Mouse (Mus musculus): ENCODE results near the gene Pacsin3. TPM values are rescaled to one million over a fixed set of nuclear protein-coding genes. Genes with fewer than 3 reads are reported as not detected.

Gene Pacsin3
- polyA plus RNA-seq, 1 experiment = 11.7 TPM

DNA sequence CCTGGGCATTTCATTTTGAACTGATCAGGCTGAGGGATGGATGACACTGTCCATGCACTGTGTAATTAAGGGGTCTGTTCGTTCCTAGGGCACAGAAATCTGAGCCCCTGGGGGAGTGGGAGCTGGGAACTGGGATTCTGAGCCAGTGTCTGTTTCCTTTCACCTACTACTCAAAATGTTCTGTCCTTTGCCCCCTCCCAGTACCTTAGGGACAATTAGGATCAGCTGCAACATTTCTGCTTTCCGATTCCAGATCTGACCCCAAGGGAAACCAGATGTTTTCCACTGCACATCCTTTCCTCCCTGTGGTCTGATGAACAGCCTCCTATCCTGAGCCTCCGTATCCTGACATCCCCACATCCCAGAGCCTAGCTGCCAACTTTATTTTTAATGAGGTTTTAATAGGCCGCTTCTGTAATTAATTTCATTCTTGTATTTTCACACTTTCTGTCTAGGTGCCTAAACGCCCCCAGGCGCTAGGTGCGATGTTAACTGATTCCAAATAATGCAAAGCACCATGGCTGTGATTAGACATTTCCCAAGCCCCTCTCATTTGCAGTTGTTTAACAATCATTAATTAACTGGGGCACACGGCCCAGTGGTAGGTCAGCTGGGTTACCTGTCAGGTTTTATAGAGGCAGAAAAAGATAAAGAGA lies 901 bp upstream of the Pacsin3 start:
- peak overlapping the region; percentile 89; the same call in 1 of the 2 replicates for H3K4me3 ChIP-seq (ENCODE audit: insufficient read depth, low read depth, low read length)
- no peaks in the 10 kb centered on the region for H3K4me1 ChIP-seq (ENCODE audit: control insufficient read depth, insufficient read depth, insufficient read length, low read length)
- H3K27ac ChIP-seq (replicated peaks; ENCODE audit: low read depth, low read length) = peak overlapping the region; percentile 58; the same call in 1 of the 2 replicates

DNA sequence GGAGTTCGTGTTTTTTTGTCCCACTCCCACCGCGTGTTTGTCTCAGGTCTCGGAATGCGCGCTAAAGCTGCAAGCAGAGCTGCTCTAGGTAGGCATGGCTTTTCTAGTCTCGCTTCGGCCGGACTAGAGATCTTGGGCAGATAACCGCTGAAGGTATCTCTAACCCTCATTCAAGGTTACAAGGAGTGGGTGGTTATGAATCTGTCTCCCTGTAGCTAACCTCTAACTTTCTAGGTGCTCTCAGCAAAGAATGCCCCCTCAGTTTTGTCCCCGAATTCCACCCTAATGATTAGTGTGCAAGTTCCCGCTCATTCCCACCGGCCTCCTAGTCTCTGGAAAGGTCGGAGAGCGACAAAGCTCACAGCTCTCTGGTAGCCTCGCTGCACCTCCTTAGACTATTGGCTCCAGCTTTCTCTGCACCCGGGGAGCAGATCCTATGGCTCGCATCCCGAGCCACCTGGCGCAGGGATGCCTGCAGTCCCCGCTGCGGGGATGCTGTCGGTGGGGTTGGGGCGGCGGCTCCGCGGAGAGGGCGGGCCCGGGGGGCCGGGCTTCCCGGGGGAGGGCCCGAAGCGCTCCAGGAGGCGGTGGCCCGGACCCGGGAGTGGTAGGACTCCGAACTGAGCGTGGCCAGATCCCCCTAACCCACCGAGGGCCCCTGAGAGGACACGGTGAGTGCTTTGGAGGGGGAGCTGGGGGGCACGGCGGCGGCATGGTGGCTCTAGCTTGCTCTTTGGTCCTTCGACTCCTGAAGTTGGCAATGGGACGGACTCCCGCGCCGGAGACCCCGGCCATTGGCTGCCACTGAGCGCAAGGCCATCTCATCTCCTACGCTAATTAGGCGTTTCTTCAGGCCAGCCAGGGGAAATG lies 737 bp downstream of the Pacsin3 start:
- peak overlapping the region; percentile 89 for H3K4me3 ChIP-seq (ENCODE audit: insufficient read depth, low read depth, low read length)
- no peak overlapping the region for H3K27ac ChIP-seq (replicated peaks; ENCODE audit: low read depth, low read length)
- no peaks in the 10 kb centered on the region for H3K4me1 ChIP-seq (ENCODE audit: control insufficient read depth, insufficient read depth, insufficient read length, low read length)

DNA sequence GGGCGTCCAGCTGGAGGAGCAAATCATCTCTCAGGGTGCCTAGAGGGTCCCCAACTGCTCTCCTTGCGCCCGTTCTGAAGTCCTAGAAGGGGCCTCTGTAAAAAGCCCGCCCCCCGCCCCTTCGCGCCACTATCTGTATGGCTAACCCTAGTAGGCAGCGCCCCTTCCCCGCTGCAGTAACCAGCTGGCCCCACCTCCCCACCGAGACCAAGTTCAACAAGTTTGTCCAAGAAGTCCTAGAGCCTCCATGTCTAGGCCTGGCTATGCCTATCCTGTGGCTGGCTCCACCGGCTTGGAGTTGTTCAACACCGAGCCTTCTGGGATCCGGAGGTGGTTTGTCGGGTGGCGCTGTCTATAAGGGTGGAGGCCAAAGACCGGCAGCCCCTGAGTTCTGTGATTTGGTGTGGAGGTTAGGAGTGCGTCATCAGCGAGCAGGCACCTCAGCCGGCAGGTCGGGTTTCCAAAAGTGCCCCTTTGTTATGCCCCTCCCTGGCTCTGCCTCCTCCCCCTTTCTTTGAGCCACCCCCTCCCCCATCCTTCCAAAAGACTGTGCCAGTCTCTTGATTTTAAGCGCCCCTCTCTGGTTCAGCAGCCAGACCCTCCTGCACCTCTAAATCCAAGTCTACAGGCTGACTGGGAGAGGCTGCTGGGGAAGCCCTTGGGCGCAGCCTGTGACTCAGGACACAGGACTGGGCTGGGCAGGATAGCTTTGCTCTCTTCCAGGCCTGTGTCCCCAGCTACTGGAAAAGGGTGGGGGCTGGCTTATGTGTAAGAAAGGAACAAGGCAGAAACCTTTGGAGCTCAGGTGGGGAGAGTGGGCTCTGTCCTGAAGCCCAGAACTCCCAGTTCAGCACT lies 1.6 kb downstream of the Pacsin3 start:
- Histone ChIP-seq H3K27ac (replicated peaks; ENCODE audit: low read depth, low read length) (no peak overlapping the region), H3K4me1 (ENCODE audit: control insufficient read depth, insufficient read depth, insufficient read length, low read length) (no peaks in the 10 kb centered on the region), H3K4me3 (ENCODE audit: insufficient read depth, low read depth, low read length) (peak overlapping the region; percentile 89)

DNA sequence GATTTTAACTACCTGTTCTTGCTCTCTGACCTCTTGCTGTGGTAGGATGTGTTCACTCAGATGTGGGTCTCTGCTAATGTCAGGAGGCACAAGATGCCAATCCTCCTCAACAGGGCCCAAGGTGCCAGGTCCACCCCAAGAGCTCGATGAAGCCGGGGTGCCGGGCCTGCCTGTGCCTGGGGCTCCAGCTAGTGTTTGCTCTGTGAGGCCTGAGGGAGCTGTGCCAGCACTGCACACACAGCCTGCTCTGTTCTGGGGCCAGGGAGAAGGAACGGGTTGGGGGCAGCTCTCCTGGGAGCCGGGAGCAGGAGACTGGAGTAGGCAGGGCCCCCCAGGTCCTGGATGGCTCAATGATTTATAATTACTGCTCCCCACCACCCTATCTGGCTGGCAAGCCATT lies 2.3 kb downstream of the Pacsin3 start:
- Histone ChIP-seq H3K27ac (replicated peaks; ENCODE audit: low read depth, low read length) (no peak overlapping the region), H3K4me1 (ENCODE audit: control insufficient read depth, insufficient read depth, insufficient read length, low read length) (no peaks in the 10 kb centered on the region), H3K4me3 (ENCODE audit: insufficient read depth, low read depth, low read length) (peak overlapping the region; percentile 89)

DNA sequence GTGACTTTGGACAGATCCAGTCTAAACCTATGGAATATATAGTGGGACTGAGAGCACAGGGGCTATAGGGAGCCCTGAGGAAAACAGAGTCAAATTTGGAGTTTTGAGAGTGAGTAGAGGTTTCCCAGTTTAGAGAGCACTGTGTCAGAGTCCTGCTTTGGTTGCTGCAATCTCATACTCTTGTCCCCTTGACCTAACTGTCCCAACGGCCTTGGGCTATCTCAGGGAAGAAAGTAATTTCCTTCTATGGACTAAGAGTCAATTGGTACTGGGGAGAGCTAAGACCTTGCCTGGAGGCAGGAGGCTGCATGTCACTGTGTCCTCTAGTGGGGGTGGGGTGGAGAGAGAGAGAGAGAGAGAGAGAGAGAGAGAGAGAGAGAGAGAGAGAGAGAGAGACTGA lies 3.1 kb downstream of the Pacsin3 start:
- no peak overlapping the region for H3K27ac ChIP-seq (replicated peaks; ENCODE audit: low read depth, low read length)
- no peak overlapping the region for H3K4me3 ChIP-seq (ENCODE audit: insufficient read depth, low read depth, low read length)

DNA sequence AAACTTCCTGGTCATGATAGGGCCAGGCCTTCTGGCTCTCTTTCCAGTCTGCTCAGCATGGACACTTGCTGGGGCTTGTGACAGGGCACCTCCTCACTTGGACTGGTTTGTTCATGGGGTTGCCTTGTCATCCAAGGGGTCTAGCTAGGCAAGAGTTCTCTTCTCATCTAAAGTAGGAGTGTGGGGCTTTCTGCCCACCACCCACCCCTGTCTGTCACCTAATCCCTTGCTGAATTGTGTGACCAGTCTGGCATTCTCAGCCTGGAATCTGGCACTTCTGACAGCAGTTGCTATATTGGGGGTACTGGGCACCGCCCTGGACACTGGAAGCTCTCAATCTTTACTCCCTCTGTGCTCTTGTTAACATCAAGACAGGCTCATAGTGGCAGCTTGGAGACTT lies 3.7 kb downstream of the Pacsin3 start:
- Histone ChIP-seq H3K27ac (replicated peaks; ENCODE audit: low read depth, low read length) (no peak overlapping the region), H3K4me1 (ENCODE audit: control insufficient read depth, insufficient read depth, insufficient read length, low read length) (no peaks in the 10 kb centered on the region), H3K4me3 (ENCODE audit: insufficient read depth, low read depth, low read length) (no peak overlapping the region)

More for the DNA sequence above, 3.1 kb downstream of the Pacsin3 start:
- no peaks in the 10 kb centered on the region for H3K4me1 ChIP-seq (ENCODE audit: control insufficient read depth, insufficient read depth, insufficient read length, low read length)

DNA sequence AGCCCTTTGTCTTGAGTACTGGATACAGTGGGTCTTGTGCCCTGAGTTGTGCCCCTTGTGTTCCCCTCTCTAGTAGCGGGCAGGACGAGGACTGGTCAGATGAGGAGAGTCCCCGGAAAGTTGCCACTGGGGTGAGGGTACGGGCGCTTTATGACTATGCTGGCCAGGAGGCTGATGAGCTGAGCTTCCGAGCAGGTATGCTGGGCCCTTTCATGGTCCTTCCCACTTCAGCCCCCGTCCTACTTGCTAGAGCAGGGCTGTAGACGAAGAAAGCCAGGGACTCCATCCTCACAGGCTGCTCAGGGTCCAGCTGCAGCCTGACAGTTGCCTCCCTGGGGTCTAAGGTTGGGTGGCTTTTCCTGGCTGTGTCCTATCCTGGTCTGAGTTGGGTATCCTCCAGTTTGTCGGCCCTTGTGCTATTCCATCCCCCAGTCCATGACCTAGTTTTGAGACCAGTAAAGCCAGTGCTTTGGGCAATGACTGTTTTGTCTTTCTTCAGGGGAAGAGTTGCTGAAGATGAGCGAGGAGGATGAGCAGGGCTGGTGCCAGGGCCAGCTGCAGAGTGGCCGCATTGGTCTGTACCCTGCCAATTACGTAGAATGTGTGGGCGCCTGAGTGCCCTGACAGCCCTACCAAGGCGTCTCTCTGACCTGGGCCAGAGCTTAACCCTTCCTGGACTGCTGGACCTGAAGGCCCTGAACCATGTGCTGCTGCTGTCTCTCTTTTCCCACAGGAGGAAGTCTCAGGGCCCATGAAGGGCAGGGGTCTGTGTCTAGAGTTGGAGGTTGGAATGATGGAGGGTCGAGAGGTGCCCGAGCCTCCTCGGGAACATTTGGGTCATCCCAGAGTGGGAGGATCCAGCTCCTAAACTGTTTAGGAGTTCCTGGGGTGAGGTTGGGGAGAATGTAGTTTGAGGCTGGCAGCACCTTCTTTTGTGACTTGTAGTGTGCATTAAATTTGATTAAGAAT lies 8.2 kb downstream of the Pacsin3 start:
- 0 out of 2 replicates have a peak overlapping the region, but pooled peaks have one; percentile 84 for H3K27ac ChIP-seq (replicated peaks; ENCODE audit: low read depth, low read length)
- H3K4me3 ChIP-seq (ENCODE audit: insufficient read depth, low read depth, low read length) = peak overlapping the region; percentile 74

DNA sequence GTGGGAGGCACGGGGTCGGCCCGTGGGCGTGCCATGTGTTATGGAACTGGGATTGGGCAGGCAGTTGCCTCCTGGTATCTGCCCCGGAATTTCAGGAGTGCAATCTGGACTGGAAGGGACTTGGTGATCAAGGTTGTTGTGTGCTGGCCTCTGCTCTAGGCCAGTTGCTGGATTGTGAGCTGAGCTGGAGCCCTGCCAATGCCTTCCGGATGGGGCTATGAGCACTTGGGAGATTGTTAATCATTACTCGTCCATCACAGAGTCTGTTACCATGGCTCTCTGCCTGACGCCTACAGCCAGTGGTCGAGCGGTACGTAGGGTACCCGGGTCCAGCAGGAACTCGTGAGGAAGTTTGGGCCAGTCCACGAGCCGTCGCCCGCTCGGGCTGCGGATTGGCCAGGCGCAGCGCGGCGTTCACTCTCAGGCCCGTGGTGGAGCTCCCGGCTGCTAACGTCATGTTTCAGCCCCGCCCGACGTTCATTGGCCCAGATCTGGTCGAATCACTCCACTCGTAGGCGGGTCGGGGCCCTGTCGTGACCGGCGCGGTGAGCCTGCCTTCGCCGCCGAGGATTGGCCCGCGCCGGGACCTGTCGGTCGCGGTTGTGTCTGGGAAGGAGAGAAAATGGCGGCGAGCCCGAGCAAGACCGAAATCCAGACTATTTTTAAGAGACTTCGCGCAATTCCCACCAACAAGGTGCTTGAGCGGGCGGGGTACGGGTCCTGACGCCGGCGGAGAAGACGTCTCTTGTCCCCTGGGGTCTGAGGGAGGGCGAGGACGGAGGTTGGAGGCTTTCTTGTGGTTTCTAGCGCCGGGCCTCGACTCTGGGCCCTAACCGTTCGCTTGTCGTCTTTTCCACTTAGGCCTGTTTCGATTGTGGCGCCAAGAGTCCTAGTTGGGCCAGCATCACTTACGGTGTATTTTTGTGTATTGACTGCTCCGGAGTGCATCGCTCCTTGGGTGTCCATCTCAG lies 9.2 kb downstream of the Pacsin3 start, which contains the start of gene Arfgap2:
TSS of gene Arfgap2 (plus strand) at position 264 of the 971 bp plus-strand sequence.
- Histone ChIP-seq H3K4me1 (ENCODE audit: control insufficient read depth, insufficient read depth, insufficient read length, low read length) (no peaks in the 10 kb centered on the region), H3K27ac (replicated peaks; ENCODE audit: low read depth, low read length) (peak within 1 kb of the TSS; percentile 87), H3K4me3 (ENCODE audit: insufficient read depth, low read depth, low read length) (peak within 1 kb of the TSS; percentile 88)

More for the DNA sequence above, 8.2 kb downstream of the Pacsin3 start:
- H3K4me1 ChIP-seq (ENCODE audit: control insufficient read depth, insufficient read depth, insufficient read length, low read length) = no peaks in the 10 kb centered on the region

DNA sequence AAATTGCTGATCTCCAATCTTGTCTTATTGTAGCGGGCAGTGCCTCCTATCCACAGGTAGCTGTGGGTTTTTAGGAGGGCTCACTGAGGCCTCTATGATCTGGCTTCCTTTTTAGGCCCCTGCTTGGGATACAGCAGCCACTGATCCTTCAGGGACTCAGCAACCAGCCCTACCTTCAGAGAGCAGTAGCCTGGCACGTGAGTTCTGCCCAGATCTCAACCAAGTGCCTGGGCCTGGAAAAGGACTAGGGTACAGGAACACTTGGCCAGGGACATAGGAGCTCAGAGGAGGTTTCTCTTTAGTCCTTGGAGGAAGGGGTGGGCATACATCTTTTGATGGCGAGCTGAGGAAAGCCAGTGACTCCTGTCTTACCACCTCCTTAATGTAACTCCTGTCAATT lies 12.3 kb downstream of the Pacsin3 start:
- no peak overlapping the region for H3K27ac ChIP-seq (replicated peaks; ENCODE audit: low read depth, low read length)
- H3K4me3 ChIP-seq (ENCODE audit: insufficient read depth, low read depth, low read length) = no peak overlapping the region
- H3K4me1 ChIP-seq (ENCODE audit: control insufficient read depth, insufficient read depth, insufficient read length, low read length) = no peaks in the 10 kb centered on the region

DNA sequence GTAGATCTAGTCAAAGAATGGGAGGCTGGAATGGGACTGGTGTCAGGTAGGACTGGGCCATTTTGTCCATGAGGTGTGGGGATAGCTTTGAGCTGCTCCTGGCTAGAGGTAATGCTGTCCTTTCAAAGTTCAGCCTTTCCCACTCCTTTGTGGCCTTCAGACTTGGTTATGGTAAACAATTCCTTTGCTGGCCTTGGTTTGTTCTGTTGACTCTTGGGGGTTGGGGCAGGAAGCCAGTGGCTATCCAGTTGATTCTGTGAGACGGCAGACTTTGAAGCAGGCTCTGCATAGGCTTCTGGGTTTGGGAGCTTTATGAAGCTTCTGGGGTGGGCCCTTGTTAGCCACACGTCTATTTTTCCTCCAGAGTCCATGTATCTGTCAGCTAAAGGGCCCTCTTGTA lies 13.0 kb downstream of the Pacsin3 start:
- H3K4me1 ChIP-seq (ENCODE audit: control insufficient read depth, insufficient read depth, insufficient read length, low read length) = no peaks in the 10 kb centered on the region
- H3K4me3 ChIP-seq (ENCODE audit: insufficient read depth, low read depth, low read length) = no peak overlapping the region
- no peak overlapping the region for H3K27ac ChIP-seq (replicated peaks; ENCODE audit: low read depth, low read length)

DNA sequence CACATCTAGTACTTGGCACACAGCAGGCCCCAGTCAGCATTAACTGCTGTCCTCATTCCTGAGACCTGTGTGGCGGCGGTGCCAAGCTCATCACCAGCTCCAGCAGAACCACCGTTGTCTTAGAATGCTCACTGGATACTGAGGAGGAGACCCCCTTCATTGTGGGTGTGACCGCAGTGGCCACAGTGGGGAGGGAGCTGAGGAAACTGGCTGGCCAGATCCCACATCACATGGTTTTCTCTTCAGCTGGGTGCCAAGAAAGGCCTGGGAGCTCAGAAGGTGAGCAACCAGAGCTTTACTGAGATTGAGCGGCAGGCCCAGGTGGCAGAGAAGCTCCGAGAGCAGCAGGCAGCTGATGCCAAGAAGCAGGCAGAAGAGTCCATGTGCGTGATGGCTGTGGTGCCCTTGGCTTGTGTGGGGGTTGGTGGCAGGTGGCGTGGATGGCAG lies 14.0 kb downstream of the Pacsin3 start:
- no peak overlapping the region for H3K4me3 ChIP-seq (ENCODE audit: insufficient read depth, low read depth, low read length)
- no peak overlapping the region for H3K27ac ChIP-seq (replicated peaks; ENCODE audit: low read depth, low read length)
- no peaks in the 10 kb centered on the region for H3K4me1 ChIP-seq (ENCODE audit: control insufficient read depth, insufficient read depth, insufficient read length, low read length)

DNA sequence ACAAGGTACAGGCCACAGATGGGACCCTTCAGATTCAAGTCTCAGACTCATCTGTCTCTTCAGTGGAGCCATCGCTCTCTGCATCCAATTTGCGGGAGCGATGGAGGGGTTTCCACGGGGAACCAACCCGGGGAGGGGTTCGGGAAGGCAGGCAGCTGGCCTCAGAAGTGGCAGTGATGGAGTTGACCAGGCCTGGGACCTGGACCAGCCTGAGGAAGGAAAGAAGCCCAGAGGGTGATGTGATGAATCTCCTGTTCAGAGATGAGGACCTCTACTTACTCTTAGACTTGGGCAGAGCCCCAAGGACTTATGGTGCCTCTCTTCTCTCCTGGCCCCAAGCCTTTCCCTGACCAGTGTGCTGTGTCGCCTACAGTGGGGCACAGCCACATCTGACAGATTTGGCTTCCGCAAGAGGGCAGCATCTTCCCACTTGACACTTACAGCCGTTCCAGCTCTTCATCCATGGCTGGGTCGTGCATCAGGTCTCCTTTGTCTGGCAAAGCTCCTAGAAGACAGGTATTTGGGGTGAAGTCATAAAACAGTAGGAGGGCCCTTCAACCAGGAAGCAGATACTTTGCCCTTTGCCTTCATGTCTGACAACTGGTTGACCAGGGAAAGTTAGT lies 23.1 kb downstream of the Pacsin3 start:
- no peak overlapping the region for H3K4me3 ChIP-seq (ENCODE audit: insufficient read depth, low read depth, low read length)
- no peaks in the 10 kb centered on the region for H3K4me1 ChIP-seq (ENCODE audit: control insufficient read depth, insufficient read depth, insufficient read length, low read length)

DNA sequence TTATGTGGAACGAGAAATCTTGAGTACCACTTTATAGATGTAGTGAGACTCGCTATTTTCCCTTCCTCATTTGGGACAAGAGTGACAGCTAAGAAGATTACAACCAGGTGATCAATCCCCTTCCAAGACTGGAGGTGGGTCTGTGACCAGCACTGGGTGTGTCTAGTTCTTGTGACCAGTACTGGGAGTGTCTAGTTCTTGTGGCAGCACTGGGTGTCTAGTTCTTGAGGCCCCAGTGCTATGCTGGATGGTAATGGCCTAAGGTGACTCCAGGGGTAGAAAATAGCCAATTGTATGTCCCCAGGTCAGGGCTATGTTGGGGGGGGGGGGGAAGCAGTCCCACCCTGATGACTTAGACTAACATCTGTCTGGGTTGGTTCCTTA lies 23.6 kb downstream of the Pacsin3 start:
- 0 out of 2 replicates have a peak, but pooled peaks cover 2% of the 10 kb centered on the region for H3K4me1 ChIP-seq (ENCODE audit: control insufficient read depth, insufficient read depth, insufficient read length, low read length)
- no peak overlapping the region for H3K27ac ChIP-seq (replicated peaks; ENCODE audit: low read depth, low read length)
- H3K4me3 ChIP-seq (ENCODE audit: insufficient read depth, low read depth, low read length) = no peak overlapping the region

More for the DNA sequence above, 23.1 kb downstream of the Pacsin3 start:
- no peak overlapping the region for H3K27ac ChIP-seq (replicated peaks; ENCODE audit: low read depth, low read length)

Measured in brown adipose tissue, adult 24 weeks (tissue).